Mouse (Mus musculus) olfactory bulb, adult 2 months (tissue): ENCODE results near the gene Bex6. TPM values are rescaled to one million over a fixed set of nuclear protein-coding genes. Genes with fewer than 3 reads are reported as not detected.

Source experiments
- H3K27ac ChIP-seq: fragments of 200-500 bp; 2 replicates; pipeline ENCODE4 v1.5.1; 2012; ENCODE audit warnings: low read depth, low read length; ENCODE audit not compliant: insufficient read depth
- H3K4me1 ChIP-seq: fragments of 200-500 bp; 2 replicates; pipeline ENCODE4 v1.6.1; 2012; ENCODE audit warnings: low read length; ENCODE audit not compliant: control insufficient read depth, insufficient read depth
- H3K4me3 ChIP-seq: fragments of 200-500 bp; 2 replicates; pipeline ENCODE4 v1.5.1; 2012; ENCODE audit warnings: mild to moderate bottlenecking, low read depth, low read length, moderate library complexity; ENCODE audit not compliant: insufficient read depth
- CTCF ChIP-seq: fragments of 200-500 bp; IDR thresholded peaks from 2 replicates; pipeline ENCODE4 v1.5.1; 2012; ENCODE audit warnings: low read depth, mild to moderate bottlenecking, low read length, moderate library complexity; ENCODE audit not compliant: insufficient read depth
- POLR2A ChIP-seq: fragments of 200-500 bp; IDR thresholded peaks from 2 replicates; pipeline ENCODE4 v1.6.1; 2012; ENCODE audit warnings: mild to moderate bottlenecking, low read depth, low read length, moderate library complexity; ENCODE audit not compliant: insufficient read depth
- WGBS: fragments of 180-500 bp; shearing (Covaris S2); methylation state at CpG from one replicate; pipeline ENCODE4 v1.1.7; 2018; 5-methylcytosine and 5-hydroxymethylcytosine counted together
- polyA plus RNA-seq: library from polyadenylated mRNA; stranded (reverse); fragments of >200 nt; gene quantifications from 2 replicates; pipeline ENCODE4 v1.2.4, GENCODE M21; 2012; ENCODE audit warnings: low replicate concordance; ENCODE audit not compliant: missing spikeins, insufficient read depth, insufficient read length

Gene Bex6
- polyA plus RNA-seq, 1 experiment, result not detected

DNA sequence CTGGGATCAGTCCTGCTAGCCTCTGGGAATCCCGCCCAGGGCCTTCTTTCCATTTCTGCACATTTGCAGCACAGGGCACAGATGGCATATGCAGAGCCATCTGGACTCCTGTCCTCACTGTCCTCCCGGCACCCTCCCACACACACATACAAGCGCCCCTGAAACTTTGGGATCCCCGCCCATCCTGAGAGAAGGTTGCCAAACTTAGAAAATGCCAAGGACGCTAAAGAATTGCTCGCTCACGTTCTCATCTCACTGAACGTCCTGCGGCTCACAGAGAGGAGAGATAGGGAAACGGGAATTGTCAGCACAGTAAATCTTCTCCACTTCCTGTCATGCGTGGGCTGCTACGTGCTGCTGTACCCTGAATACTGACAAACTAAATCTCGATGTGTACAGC, 25.2 kb upstream of the Bex6 start:
- WGBS, result 58% methylated on average over 13 of the region's 13 CpGs
- TF ChIP-seq CTCF (no peak), POLR2A (no peak)
- Histone ChIP-seq H3K4me3 (no peak overlapping the region), H3K4me1 (peaks cover 4% of the 10 kb centered on the region; the same call in 1 of the 2 replicates), H3K27ac (no peak overlapping the region)

DNA sequence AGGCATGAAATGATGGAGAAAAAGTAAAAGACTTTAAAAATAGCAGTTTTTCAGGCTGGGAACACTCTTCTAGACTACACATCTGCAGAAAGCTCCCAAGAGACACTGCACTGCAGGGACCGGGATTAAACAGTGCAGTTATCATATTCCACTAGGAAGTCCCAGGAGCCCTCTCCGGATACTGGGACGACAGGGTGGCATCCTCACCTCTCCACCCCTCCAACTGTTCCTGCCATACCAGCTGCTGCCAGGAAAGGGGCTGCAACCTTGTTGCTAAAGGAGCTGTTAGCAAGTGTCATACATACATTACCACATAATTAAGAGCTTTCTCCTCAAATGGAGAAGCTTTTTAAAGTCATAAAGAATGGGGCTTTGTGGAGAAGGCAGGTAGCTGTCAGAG, 22.9 kb upstream of the Bex6 start:
- 40% methylated on average over 3 of the region's 3 CpGs for WGBS
- TF ChIP-seq POLR2A, result no peak
- TF ChIP-seq CTCF, result no peak
- no peak overlapping the region for H3K27ac ChIP-seq
- H3K4me1 ChIP-seq, result peaks cover 4% of the 10 kb centered on the region; the same call in 1 of the 2 replicates
- no peak overlapping the region for H3K4me3 ChIP-seq

DNA sequence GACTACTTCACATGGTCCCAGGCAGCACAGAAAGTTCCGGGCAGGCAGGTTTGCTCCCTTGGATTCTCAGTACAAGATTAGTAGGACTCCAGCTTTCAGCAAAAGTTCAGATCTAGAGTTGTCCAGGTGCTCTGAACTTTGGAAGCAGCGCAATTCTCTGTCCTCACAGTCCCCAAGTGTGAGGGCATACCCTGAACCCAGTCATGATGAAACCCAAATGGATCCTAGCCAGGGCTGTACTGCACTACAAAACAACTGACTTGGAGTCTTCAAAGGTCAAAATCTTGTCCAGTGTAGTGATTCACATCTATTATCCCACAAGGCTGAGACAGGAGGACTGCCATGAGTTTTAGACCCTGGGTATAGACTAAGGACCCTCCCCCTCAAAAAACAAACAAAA, 22.3 kb upstream of the Bex6 start:
- peaks cover 4% of the 10 kb centered on the region; the same call in 1 of the 2 replicates for H3K4me1 ChIP-seq
- H3K27ac ChIP-seq, result no peak overlapping the region
- WGBS, result 81% methylated on average over 2 of the region's 2 CpGs
- TF ChIP-seq CTCF (no peak), POLR2A (no peak)
- no peak overlapping the region for H3K4me3 ChIP-seq

DNA sequence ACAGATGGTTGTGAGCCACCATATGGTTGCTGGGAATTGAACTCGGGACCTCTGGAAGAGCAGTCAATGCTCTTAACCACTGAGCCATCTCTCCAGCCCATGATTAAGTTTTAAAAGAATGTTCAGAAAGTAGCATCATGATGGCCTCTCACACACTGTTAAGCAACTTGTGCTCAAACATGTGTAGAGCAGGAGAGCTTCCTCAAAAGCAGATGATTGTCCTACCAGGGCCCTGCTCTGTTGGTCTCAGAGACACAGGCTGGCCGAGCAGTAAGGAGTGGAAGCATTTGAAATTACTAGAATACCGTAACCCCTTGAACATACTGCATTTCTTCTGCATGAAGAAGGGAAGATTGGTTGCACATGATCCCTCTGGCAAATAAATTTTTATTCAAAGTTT, 20.7 kb upstream of the Bex6 start:
- peaks cover 4% of the 10 kb centered on the region; the same call in 1 of the 2 replicates for H3K4me1 ChIP-seq
- H3K4me3 ChIP-seq, result no peak overlapping the region
- H3K27ac ChIP-seq, result no peak overlapping the region
- TF ChIP-seq POLR2A (no peak), CTCF (no peak)
- WGBS, result 93% methylated on average over 3 of the region's 3 CpGs

DNA sequence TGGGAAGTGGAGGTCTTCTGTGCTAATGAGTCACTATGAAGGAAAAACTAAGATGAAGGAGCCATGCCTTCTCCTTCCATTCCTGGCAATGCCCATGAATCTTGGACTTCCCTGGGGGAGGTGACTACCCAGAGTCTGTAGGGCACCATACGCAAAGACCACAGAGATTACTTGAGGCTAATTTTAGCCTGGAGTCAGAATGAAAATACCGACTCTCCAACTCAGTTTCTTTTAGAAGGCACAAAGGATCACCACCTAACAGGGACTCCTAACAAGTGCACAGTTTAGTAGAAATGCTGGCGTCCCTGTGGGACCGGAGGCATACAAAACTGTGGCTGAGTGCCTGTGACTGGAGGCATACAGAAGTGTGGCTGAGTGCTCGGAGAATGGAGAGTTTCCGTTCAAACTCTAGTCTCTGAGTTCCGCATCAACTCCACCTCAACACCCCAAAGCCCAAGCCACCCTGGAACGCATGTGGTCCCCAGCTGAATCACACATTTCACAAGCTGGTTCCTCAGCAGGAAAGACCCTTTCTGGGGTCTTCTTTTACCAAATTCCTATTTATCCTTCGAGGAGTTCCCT, 18.8 kb upstream of the Bex6 start:
- Histone ChIP-seq H3K27ac (no peak overlapping the region), H3K4me1 (peaks cover 14% of the 10 kb centered on the region), H3K4me3 (no peak overlapping the region)
- TF ChIP-seq CTCF (no peak), POLR2A (no peak)
- 89% methylated on average over 9 of the region's 9 CpGs for WGBS

DNA sequence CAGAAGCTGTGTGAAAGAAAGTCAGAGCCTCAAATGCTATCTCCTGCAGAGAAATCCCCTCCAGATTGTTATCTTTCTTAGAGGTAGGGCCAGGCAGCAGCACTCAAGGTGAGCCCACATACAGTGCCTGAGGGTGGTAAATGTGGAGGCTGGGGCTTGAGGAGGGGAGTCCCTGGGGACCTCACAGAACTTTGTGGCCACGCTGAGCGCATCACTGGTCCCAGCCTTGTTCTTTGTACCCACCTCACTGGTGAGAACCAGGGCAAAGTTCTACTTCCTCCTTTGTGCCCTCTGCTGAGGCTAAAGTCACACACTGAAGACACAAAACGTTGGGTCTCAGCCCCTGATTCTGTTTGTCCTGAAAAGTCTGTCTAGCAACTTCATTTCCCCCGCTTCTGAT, 16.2 kb upstream of the Bex6 start:
- H3K4me1 ChIP-seq, result peaks cover 14% of the 10 kb centered on the region
- no peak overlapping the region for H3K27ac ChIP-seq
- no peak overlapping the region for H3K4me3 ChIP-seq
- 87% methylated on average over 4 of the region's 4 CpGs for WGBS
- TF ChIP-seq POLR2A (no peak), CTCF (no peak)

DNA sequence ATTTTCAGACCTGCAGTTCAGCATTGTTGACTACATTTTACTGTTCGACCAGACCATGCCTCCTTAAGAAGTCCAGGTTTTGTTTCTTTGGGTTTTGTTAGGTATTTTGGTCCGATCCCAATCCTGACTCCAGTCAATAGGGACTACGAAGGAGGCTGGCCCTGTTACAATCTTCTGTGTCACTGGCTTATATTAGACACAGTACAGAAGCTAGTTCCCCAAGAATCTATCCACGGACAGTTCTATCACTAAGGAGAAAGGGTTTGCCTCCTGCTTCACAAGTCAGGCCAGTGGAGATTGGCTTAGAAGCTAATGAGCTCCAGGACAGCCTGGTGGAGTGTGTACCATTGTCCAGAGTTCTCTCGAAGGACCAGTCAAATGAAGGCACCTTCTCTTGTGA, 15.7 kb upstream of the Bex6 start:
- peaks cover 14% of the 10 kb centered on the region for H3K4me1 ChIP-seq
- WGBS, result 69% methylated on average over 5 of the region's 5 CpGs
- TF ChIP-seq POLR2A, result no peak
- TF ChIP-seq CTCF, result no peak
- H3K4me3 ChIP-seq, result no peak overlapping the region
- H3K27ac ChIP-seq, result no peak overlapping the region

DNA sequence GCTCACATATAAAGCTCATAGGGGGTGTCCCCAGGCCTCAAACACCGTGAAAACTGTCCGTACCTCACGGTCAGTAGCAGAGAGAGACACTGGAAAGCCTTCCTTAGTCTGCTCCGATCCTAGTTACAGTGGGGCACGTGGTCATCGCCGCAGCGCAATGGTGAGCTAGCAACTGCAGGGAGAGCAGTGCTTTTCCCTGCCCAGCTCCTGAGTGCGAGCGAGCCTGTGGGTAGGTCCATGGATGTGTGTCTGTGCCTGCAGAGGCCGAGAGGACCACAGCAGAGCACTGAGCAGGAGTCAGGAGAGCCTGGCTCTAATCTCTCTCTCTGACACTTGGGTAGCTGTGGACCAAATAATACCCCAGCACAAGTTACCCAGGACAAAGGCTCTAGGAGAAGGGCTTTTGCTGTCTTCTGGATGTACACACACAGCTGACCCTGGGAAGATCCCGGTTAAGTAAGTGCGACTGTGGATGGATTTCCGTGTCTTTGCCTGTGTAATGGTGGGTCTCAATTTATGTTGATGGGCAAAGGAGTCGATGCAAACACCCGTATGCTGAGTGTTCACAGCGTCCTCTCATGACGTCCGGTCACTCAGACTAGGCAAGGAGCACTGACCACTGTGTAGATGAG, 15.1 kb upstream of the Bex6 start:
- WGBS, result 80% methylated on average over 19 of the region's 19 CpGs
- Histone ChIP-seq H3K4me1 (peaks cover 14% of the 10 kb centered on the region), H3K27ac (no peak overlapping the region), H3K4me3 (peak overlapping the region; percentile 44)
- TF ChIP-seq CTCF (no peak), POLR2A (no peak)

DNA sequence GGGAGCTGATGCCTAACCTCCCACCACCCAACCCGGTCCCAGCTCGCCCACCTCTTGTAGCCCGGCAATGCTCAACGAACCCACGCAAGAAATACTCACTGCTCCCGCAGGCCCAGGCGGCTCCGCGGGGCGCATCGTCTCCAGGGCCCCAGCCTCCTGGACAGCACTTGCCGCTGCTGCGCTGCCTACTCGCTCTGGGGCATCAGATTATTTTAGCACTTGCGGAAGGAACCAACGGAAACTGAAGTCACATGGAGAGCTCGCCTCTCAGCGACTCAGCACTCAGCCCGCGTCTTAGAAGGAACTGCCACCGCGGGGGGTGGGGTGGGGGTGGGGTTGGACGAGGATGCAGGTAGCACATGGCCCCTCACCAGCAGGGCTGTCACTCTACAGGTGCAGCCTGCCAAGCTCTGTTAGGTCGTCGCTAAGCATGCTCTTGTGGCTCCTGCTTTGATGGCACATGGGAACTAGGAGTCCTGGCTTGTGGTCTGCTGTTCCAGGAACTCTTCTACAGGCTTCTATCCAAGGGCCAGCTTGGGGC, 14.3 kb upstream of the Bex6 start, which contains the start of gene Nrros:
Gene Nrros (minus strand): TSS at position 314 of the 541 bp plus-strand sequence.
- no peak within 1 kb of the TSS for H3K27ac ChIP-seq
- H3K4me1 ChIP-seq, result peaks cover 14% of the 10 kb centered on the region
- TF ChIP-seq POLR2A (no peak), CTCF (no peak)
- under 1% methylated on average over 25 of the region's 25 CpGs for whole genome bisulfite sequencing
- peak within 1 kb of the TSS; percentile 44 for H3K4me3 ChIP-seq
